Mouse (Mus musculus) layer of hippocampus, postnatal 10 days (tissue): ENCODE data around the gene U90926. TPM values are rescaled to one million over a fixed set of nuclear protein-coding genes. Genes with fewer than 3 reads are reported as not detected.

Source experiments
- DNase-seq, 2 experiments: peaks; one replicate each; pipeline ENCODE4 v3.0.0; 2021; ENCODE audit warnings: low spot score in 2 of 2
- long read RNA-seq: library from polyadenylated mRNA; stranded (forward); transcript quantifications from one replicate; pipeline ENCODE4 v2.0.0, GENCODE M21; 2023
- total RNA-seq, 2 experiments: library from RNA; stranded (reverse); gene quantifications; 2 replicates each; pipeline ENCODE4 v1.2.3; 2021

U90926 gene
- not detected for total RNA-seq
- long read RNA-seq: 0 reads

DNA sequence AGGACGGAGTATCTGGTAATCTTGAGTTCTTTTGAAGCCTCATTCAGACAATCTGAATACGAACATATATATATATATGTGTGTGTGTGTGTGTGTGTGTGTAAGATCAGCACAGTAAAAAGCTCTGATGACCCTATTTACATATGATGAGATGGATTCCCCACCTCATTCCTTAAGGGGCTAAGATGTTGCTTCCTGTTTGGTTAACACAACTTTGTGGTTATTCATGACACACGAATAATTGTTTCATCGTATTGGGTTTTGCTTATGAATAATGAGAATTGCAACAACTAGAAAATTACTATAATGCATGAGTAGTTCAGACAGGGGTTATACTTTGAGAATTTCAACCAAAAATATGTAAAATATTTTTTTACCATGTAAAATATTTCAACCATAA, at the start of gene U90926:
Gene U90926, minus strand, starts transcription at position 101 of the 400 bp plus-strand sequence.
- no peak for DNase-seq

DNA sequence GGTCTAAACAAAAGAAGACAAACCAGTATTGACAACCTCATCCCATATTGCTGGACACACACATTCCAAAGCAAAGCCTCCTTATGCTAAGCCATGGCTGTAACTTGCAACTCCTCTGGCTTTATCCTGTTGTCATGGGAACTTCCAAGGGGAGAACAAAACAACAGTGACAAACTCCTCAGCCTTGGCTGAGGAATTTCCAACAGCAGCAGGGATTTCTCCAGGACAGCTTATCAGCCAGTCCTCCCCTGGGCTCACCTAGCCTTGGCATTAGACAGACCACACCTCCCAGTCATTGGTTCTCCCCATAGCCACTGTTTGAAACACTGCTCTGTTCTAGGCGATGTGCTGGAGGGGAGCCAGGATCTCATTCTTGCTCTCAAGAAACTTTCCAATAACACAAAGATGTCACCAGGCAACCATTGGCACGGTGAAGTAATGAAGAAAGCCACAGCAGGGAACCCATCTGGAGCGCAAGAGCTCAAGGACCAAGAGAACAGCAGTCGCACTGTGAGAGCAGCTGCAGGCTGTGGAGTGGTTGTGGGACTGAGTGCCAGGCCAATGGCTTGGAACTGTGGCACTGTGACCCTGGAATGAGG, 48.7 kb upstream of the U90926 start:
- peak; percentile 80 to 82 for DNase-seq

DNA sequence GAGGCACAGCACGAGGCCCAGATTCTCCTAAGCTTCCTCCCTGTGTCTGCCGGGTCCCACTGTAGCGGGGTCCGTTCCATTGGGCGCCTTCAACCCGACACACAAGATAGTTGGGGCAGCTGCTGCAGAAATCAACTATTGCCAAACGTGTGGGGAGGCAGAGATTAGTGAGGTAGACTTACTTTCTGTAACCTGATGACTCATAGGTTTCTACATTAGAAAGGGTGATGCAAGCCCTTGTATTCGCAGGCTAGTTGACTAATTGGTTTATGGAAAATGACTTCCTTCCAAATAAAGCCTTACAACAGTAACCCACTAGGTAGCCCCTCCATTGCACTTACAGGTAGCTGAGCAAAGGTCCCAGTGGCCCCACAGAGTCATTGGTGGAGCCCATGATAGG, 47.4 kb upstream of the U90926 start:
- no peak for DNase-seq

DNA sequence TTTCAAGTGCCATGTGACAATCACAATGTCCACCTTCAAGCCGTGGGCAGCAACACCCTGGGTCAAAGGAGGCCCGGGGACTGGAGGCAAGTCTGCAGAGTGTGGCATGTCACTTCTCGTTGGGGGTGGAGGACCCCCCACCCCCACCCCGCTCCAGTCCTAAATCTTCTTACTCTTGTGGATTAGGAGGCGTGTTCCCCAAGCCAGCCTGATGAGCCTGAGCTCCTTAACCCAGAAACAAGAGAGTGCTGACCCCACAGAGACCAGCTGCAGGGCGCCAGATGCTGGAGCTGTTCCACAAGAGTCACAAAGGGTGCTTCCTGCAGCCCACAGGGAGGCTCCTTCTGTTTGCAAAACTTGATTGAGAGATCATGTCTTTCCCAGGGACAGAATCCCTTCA, 41.0 kb upstream of the U90926 start, which contains the start of gene Ppef2:
Gene Ppef2, minus strand, starts transcription at position 61 of the 400 bp plus-strand sequence.
- no peak for DNase-seq

DNA sequence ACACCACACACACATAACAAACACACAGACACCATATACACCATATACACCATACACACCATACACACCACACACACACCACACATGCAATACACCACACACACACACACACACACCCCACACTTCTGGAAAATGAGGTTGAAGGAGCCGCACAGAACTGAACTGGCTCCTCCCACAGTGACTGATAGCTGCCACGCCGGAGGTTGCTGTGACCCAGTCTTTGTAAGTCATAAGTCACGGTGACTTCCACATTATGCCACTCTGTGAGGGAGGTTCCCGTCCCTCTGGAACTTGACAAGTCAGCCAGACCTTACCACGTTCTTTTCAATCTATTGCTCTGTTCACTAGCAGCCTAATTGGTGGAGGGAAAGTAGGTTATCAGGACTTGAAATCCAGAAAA, 39.3 kb upstream of the U90926 start:
- no peak for DNase-seq

DNA sequence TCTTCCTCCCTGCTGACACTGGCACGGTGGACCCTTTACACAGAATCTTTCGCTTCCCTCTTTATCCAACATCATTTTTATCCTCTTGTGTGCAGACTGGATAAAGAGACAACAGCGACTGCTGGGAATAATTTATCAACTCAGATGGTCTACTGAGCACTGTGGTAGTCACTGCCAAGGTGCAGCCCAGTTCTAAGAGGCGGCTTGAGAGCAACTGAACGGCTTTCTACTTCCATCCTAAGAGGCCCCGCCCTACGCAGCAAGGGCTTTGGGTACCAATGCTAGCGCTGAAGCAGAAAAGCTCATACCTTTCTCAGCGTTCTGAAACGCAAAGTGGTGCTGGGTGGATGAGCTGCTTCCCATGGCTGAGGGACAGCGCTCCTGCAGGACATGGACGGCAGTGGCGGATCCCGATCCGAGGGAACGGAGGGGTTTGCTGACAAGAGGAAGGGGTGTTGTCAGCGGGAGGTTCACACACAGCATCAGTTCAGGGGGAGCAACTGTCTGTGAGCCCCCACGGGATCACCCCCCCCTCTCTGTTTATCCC, 37.7 kb upstream of the U90926 start:
- peak; percentile 33 to 39 for DNase-seq

DNA sequence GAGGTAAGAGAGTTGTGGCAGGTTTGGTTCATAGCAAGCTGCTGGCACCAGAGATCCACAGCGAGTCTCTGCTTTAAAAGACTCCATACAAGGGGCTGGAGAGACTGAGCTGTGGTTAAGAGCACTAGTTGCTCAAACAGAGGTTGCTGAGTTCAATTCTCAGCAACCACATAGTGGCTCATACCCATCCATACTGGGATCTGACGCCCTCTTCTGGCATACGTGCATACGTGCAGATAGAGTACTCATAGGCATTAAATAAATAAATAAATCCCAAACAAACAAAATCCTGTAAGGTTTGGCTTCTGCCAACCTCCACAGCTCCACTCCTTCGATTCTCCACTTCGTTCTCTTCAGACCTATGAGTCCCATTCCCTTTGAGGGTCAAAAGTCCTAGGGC, 36.8 kb upstream of the U90926 start:
- DNase-seq: no peak

DNA sequence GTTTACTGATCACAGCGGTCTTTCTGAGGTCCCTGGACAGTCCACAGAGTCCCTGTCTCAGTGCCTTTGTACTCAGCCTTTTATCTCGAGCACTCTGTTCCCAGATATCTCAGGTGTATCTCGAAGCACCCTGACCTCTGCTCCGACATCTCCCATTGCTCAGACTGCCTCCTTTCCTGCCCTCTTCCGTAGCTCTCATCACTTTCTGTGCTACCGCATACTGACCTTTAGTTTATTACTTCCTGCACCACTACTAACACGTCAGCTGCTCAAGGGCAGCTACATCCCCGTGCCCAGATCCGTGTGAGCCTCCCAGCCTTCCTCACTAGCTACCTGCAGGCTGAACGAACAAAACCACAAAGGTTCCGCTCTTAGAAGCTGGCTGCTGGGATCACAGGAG, 33.4 kb upstream of the U90926 start:
- DNase-seq: no peak

DNA sequence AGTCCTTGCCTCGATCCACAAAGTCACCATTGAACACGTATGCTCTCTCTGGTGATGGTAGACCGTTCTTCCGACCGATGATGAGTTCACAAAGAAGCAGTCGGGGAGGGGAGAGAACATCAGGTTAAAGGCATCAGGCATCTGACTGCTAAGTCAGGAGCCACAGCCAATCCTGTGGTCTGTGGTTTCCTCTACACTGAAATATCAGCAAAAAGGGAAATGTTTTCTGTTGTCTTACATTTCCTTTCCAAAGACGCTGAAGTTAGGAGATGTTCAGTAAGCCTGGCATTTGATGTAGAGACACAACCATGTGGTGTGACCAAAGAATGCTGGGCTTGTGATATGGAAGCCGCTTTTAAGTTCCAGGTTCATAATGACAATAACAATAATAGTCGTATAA, 30.3 kb upstream of the U90926 start:
- no peak for DNase-seq

DNA sequence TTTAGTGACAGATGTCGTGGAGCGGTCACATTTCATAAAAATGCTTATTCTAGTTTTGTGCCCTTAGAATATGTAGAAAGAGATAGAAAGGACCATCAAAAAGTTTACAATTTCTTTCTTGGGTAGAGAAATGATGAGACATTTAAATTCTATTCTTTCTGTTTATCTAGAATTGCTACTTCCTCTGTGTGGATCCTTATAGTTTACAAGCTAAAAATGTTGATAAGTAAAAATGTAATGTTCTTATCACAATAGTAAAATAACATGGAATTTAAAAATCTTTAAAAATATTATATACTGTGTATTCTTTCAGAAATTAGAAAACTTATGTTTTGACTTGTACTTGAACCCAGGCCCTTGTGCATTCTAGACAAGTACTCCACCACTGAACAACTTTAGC, 29.7 kb upstream of the U90926 start:
- no peak for DNase-seq

DNA sequence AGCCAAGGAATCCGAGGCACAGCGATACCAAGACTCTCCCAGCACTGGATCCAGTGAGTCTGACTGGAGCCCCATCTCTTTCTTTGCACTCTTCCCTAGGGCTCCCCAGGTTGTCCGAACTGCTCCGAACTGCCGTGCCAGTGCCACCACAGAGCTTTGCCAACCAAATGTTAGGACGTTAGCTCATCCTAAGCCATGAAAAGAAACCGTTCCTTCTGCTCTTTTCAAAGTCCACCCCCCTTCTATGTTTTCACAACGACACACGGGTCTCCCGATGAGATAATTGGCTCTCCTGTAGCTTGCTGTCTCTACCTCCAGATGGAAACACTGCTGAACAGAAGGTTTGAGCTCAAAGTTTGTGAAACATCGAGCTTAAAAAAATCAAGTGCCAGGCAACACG, 25.6 kb upstream of the U90926 start:
- DNase-seq: no peak

DNA sequence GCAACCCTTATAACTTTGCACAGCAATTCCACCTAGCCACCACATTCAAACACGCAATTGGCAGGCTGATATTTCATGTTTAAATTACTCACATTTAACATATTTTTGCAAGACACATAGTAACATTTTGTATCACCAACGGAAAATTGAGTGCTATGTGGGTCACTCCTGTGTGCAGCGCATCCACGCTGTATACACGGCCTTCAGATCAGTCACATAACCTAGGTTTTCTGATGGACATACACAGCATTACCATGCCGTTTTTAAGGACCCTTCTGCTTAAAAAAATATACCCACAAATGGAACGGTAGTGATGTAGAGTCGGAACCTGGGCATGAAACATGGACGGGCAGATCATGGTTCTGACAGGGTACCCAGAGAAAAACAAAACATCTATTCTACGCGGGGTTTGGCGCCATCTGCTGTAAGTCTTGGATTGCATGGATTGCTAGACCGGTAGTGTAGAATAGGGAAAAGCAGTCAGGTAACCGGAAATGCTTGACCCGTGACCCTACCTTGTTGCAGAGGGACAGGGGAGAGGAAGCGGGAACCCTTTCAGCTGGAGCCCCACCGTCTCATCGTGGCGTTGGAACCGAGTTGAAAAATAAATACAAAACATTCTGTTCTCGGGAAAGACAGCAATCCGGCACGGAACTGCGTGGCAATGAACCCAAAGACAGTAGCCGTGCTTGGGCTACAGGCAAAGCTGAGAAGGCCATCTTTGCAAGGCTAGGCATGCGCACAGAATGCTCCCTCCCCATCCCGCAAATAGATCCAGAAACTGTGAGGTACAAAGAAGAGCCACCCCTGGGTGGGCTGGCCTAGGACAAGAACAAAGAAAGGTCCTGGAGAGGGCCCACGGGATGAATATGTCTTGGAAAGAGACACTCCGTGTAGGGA, 24.4 kb upstream of the U90926 start:
- peak; percentile 78 to 82 for DNase-seq

DNA sequence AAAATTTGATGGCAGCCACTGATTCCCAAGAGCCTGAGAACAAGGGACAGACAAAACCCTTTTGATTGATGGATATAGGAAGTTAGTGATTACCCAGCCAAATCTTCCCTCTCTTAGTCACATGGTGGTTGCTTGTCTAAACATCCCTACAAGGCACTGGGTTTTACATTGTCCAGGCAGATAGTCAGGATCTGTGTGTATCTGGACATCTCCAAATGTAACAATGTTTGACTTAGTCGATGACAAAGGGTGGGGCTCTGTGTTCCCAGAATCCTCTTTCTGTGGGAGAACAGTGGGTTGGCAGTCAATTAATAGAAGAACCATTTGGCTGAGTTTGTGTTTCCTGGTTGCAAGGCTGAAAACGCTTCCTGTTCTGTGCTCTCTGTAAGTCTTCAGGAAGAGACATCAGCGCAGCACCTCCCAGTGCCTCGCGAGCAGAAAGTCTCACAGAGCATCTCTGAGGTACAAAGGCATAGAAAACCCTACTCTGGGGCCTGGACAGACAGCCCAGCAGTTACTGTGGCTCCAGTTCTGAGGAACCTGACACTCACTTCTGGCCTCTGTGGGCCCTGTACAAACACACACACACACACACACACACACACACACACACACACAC, 19.8 kb upstream of the U90926 start:
- DNase-seq: no peak

DNA sequence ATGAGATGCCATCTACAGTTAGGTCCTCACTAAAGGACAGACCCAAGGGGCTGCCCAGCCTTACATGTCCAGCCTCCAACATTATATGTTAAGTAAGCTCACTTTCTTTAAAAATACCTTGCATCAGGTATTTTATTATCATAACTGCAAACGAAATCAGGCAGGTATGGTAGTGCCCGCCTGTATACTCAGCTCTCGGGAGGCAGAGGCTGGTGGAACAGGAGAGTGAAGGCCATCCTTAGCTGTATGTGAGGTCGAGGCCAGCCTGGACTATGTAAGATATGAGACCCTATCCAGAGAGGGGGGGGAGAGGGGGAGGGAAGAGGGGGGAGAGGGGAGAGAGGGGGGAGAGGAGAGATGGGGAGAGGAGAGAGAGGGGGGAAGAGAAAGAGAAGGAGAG, 18.2 kb upstream of the U90926 start:
- DNase-seq: no peak

DNA sequence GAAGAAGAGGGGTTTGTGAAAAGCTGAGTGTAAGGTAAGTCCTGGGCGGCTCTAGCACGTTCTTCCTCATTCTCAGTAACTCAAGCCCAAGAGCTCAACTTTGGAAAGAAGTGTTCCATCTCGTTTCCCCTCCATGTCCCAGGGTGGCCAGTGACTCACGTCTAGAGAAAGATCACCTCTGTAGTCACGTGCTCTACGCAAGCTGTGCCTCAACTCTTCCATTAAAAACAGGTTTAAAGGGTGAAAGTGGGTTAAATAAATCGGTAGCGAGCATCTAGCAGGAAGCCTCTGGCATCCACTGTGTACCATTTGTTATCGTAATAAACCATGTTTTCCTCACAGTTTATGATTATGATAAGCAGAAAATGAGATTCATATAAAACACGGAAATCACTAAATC, 16.6 kb upstream of the U90926 start:
- no peak for DNase-seq

DNA sequence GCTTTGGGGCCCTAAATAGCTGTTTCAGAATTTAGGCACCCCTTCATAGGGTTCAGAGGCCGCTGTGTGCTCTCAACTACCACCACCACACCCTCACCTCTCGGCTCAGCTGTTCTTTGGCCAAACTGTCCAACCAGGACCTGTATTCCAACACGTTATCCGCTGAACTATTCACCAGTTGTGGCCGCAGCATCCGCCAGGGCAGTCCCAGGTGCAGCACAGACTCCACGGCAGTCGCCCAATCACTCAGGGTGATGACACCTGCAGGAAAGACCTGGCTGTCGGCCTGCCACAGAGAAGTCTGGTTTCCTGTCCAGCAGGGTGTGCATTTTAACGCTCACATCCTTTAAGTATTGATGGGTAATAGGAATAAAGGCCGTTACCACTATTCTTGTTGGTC, 15.1 kb upstream of the U90926 start:
- DNase-seq: no peak

DNA sequence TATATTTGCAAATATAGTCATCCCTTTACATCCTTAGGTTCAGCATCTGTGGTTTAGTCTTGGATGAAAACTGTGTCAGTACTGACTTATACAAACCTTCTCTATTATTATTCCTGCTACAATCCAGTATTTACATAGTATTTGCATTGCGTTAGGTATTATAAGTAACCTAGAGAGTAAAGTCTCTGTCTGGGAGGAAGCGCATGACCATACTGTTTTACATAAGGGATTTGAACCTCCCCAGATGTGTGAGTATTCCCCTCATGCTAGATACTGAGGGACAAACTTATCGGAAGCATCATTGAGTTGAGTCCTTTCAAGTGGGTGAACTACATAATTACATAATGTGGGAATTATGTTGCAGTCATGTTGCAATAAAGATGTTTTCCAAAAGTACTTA, 14.3 kb upstream of the U90926 start:
- no peak for DNase-seq

DNA sequence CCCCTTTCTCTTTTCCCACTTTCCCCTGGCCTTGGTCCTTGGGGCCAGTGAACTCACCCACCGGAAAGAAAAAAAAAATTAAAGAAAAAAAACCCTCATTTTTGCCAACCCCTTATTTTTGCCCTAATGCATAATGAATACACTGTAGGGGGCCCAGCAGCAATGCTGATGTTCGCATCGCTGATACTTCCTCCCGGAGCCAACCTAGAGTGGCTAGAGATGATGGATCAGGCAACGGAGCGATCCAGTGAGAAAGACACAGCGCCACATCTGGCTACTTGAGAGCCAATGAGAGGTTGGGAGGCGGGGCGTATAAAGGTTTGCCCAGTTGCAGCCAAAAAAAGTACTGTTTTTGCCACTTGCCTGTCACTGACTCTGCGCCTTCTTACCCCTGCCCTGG, 13.6 kb upstream of the U90926 start:
- DNase-seq: no peak

DNA sequence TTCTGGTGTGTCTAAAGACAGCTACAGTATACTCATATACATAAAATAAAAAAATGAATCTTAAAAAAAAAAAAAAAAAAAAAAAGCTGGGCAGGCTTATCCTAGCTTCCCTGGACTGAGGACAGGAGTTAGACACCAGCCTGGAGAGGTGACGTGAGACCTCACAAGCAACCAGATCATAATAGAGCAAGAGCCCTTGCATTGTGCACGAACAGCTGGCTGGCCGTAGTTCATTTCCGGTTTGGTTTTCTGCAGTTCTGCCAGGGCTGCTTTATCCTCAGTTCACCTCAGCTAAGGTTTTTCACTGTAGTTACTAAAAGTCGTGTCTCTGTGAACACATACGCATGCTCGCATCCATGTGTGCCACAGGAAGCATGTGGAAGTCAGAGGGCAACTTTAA, 12.6 kb upstream of the U90926 start:
- DNase-seq: no peak

DNA sequence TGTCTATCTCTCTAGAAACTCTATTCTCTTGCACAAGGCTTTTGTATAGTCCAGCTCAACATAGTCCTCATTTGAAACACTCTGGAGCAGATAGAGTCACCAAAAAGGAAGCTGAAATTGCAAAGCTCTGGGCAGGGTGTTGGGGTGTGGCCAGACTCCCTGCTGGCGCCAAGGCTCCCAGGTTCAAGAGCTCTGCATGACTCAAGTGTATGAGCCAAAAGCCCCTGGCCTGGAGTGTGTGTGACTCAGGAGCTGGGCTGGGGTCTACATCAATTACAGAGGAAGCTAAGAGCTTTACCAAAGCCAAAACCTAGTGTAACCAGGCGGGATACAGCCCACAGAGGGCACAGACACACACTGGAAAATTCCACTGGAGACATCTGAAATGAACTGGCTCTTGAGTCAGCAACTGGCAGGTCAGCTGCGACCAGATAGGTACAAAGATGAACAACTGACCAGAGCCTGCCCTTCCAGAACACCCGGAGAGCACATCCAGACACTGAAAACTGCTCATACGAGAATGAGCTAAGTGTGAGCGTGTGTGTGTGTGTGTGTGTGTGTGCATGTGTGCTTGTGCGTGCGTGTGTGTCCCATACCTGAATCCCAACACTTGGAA, 5.2 kb upstream of the U90926 start:
- DNase-seq: no peak

DNA sequence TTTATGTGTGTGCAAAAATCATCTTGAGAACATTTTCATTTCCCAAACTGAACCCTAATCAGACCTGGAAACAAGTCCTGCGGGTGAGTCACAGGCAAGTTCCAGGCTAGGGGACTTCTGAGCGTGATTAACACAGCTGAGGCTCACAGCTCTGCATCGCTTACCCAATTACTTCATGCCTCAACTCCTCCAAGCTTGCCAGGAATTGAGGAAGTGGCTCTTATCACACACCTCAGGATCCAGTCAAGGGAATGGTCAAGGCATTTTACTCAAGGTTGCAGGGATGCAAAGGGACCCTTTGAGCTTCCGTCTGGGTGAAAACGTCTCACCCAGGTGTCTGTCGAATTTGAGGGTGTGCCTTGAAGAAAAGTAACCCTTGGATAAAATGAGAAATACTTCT, 4.6 kb upstream of the U90926 start:
- DNase-seq: no peak
